Mouse (Mus musculus) cerebellum, adult 2 months (tissue): ENCODE measurements around the gene Rec114.

Experiments
- CTCF ChIP-seq: fragments of 200-500 bp; IDR thresholded peaks from 2 replicates; pipeline ENCODE4 v1.5.1; 2011; ENCODE audit warnings: low read depth, mild to moderate bottlenecking, control low read depth, low read length, moderate library complexity, borderline replicate concordance; ENCODE audit not compliant: insufficient read depth
- POLR2A ChIP-seq: fragments of 200-500 bp; IDR thresholded peaks from 2 replicates; pipeline ENCODE4 v1.6.1; 2011; ENCODE audit warnings: low read length, control low read depth, borderline replicate concordance; ENCODE audit not compliant: insufficient read depth

DNA sequence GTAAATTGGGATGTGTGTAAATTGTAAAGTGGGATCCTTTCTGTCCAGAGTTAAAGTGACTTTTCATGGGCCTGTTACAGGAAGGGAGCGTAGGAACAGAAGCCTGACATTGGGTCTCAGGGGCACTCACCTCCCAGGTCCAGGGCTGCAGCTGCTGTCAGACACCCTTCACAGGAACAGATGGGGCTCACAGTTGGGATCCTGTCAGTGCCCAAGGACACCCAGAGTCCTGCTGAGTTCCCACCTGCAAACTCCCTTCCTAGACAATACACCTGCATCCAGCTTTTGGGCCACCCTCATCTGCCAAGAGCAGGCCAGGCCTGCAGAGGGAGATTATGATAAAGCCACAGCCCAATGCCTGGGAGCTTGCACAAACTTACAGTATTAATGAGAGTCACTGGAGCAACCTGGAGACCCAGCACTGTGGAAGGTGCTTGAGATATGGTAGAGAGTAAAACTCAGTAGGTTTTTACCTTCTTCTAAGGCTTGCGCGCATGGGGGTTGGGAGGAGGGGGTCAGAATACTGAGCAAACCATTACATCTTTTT lies at the start of gene Rec114:
- TF ChIP-seq CTCF = no peak
- no peak for TF ChIP-seq POLR2A
